Mouse (Mus musculus) megakaryocyte, embryonic 14.5 days (primary cell): ENCODE results near the gene Phc3. TPM values are rescaled to one million over a fixed set of nuclear protein-coding genes. Genes with fewer than 3 reads are reported as not detected.

Experiments used
- H3K27me3 ChIP-seq: replicated peaks from 2 replicates; pipeline ENCODE3; 2012; ENCODE audit warnings: inconsistent platforms
- H3K36me3 ChIP-seq: replicated peaks from 2 replicates; pipeline ENCODE3; 2012; ENCODE audit warnings: low read length, inconsistent platforms, mixed read lengths
- H3K4me1 ChIP-seq: 2 replicates; pipeline ENCODE4 v1.6.1; 2012; ENCODE audit warnings: inconsistent platforms
- H3K4me3 ChIP-seq: replicated peaks from 2 replicates; pipeline ENCODE3; 2012; ENCODE audit warnings: moderate library complexity, mild to moderate bottlenecking, inconsistent platforms
- H3K9me3 ChIP-seq: 2 replicates; pipeline ENCODE4 v1.6.1; 2012; ENCODE audit warnings: inconsistent platforms
- FLI1 ChIP-seq: IDR thresholded peaks from 2 replicates; pipeline ENCODE4 v1.6.1; 2012; ENCODE audit warnings: low read length, inconsistent platforms, mixed read lengths
- GATA1 ChIP-seq: IDR thresholded peaks from 3 replicates; pipeline ENCODE4 v1.6.1; 2012; ENCODE audit warnings: mixed read lengths, low read length, inconsistent platforms, borderline replicate concordance
- polyA plus RNA-seq: library from polyadenylated mRNA; stranded (reverse); fragments of >175 nt; gene quantifications from 2 replicates; pipeline ENCODE4 v1.2.3, GENCODE M21; 2012; ENCODE audit warnings: low replicate concordance; ENCODE audit not compliant: insufficient read depth

The Phc3 gene
- polyA plus RNA-seq, 1 experiment = 0.60 TPM

DNA sequence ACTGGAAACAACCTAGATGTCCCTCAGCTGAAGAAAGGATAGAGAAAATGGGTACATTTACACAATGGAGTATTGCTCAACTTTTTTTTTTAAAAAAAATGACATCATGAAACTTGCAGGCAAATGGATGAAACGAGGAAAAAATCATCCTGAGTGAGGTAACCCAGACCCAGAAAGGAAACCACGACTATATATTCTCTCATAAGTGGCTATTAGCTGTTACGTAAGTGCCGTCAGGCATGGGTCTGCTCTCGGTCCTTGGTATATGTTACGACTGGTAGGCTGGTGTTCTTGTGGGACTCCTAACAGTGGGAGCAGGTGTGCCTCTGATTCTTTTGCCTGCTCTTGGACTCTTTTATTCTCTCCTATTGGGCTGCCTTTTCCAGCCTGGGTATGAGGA lies 12.9 kb downstream of the Phc3 start:
- no peaks in the 10 kb centered on the region for H3K27me3 ChIP-seq
- no peaks in the 10 kb centered on the region for H3K9me3 ChIP-seq
- H3K36me3 ChIP-seq = peaks cover 88% of the 10 kb centered on the region
- TF ChIP-seq FLI1 = no peak
- TF ChIP-seq GATA1 = no peak
- H3K4me1 ChIP-seq = peaks cover 33% of the 10 kb centered on the region
- H3K4me3 ChIP-seq = no peak overlapping the region

DNA sequence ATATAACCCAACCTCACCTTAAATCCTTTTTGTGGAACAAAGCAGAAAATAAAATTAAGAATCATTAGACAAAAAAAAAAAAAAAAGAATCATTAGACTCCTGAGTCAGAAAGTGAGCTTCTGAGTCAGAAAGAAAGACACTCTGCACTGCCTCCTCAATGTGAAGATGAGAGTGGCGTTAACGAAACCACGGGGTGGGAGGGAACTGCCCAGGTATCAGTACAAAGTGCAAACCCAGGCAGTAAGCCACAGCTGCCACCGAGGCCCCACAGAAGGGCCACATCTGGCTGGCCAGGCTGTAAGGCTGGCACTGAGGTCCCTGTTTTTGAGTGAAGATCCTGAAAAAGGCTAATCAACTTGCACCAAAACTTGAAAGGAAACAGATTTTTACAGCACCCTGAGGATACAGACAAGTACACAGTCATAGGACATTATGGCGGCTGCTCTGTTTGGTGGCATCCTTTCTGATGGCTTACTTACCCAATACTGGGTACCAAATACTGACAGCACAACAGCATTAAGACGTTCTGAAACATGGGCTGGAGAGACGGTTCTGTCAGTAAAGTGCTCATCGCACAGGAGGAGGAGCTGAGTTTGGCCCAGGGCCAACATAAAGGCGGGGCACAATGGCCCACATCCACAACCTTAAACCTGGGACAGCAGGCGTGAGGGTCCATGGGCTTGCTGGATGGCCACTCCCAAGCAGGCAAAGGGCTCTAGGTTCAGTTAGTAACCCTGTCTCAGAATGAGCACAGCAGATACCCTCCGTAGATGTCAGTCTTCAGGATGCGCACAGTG lies 16.7 kb downstream of the Phc3 start:
- H3K9me3 ChIP-seq = no peaks in the 10 kb centered on the region
- peaks cover 17% of the 10 kb centered on the region for H3K4me1 ChIP-seq
- no peak for TF ChIP-seq GATA1
- no peak overlapping the region for H3K4me3 ChIP-seq
- peaks cover 84% of the 10 kb centered on the region for H3K36me3 ChIP-seq
- H3K27me3 ChIP-seq = no peaks in the 10 kb centered on the region

DNA sequence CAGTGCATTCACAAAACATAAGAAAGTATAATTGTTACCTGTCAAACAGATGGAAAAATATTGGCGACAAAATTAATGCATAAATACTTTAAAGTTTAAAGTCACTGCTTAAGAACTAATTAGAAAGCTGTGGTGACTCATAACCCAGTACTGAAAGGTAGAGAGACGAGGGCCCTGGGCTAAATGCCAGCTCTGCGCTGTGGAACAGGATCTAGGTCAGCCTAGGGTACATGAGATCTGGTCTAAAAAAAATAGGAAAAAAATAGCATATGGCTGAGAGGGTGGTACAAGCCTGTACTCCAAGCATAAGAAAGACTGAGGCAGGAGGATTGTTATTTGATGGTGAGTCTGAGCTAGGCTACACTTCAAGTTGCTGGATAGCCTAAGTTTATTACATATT lies 17.6 kb downstream of the Phc3 start:
- H3K4me3 ChIP-seq = no peak overlapping the region
- peaks cover 15% of the 10 kb centered on the region for H3K4me1 ChIP-seq
- H3K9me3 ChIP-seq = no peaks in the 10 kb centered on the region
- H3K27me3 ChIP-seq = no peaks in the 10 kb centered on the region
- H3K36me3 ChIP-seq = peaks cover 87% of the 10 kb centered on the region
- TF ChIP-seq FLI1 (no peak), GATA1 (no peak)

DNA sequence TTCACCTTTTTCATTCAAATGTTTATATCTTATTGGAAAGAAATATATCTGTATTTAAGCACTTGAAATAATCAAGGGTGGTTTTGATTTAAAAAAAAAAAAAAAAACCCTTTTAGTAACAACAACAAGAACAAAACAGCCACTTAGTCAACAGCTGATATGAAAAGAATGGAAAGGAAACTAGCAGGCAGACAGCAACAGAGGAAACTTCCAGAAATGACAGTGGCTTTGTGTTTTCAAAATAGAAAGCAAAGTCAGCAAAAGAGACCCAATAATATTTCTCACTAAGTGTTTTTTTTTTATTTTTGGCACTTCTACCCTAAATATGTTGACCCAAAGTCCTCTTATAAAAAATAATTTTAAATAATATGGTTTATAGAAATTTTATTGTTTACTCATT lies 34.8 kb downstream of the Phc3 start:
- Histone ChIP-seq H3K4me3 (no peak overlapping the region), H3K4me1 (peaks cover 24% of the 10 kb centered on the region), H3K36me3 (peaks cover 79% of the 10 kb centered on the region), H3K9me3 (no peaks in the 10 kb centered on the region), H3K27me3 (no peaks in the 10 kb centered on the region)
- TF ChIP-seq GATA1 = no peak
- TF ChIP-seq FLI1 = no peak

DNA sequence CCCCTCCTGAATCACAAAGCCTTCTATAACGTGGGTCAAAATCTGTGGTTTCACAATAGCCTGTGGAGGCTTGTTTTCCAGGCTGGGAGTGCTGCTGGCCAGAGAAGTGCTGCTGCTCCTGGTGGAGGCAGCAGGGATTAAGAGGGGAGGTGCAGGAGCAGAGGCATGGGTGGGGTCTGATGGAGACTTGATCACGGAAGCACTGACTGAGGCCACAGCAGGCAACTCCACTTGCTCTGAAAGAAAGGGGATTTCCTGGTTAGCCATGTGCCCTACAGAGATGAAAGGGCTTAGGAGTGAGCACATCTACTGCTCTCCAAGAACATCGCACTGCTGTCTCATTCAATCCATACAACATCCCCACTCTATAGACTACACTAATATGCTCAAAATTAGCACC lies 39.4 kb downstream of the Phc3 start:
- peaks cover 18% of the 10 kb centered on the region for H3K4me1 ChIP-seq
- H3K4me3 ChIP-seq = no peak overlapping the region

DNA sequence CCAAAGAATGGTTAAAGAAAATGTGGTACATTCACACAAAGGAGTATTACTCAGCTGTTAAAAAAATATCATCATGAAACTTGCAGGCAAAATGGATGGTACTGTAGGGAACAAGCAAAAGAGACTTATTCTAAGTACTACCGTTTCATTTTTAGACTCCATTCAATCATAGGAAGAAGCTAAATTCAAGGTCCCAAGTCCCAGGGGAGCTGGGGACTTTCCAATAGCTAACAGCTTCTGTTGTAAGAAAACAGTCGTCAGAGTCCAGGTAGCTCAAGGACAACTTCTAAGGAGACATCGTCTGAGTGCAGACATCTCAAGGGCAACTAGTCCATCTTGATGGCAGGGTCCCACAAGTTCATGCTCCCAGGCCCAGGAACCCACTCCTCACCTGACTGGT lies 41.6 kb downstream of the Phc3 start:
- peaks cover 4% of the 10 kb centered on the region; the same call in 1 of the 2 replicates for H3K4me1 ChIP-seq
- no peaks in the 10 kb centered on the region for H3K27me3 ChIP-seq
- no peak for TF ChIP-seq GATA1
- TF ChIP-seq FLI1 = no peak
- no peak overlapping the region for H3K4me3 ChIP-seq
- H3K9me3 ChIP-seq = no peaks in the 10 kb centered on the region
- peaks cover 75% of the 10 kb centered on the region for H3K36me3 ChIP-seq

More for the DNA sequence above, 39.4 kb downstream of the Phc3 start:
- Histone ChIP-seq H3K36me3 (peaks cover 66% of the 10 kb centered on the region), H3K27me3 (no peaks in the 10 kb centered on the region), H3K9me3 (no peaks in the 10 kb centered on the region)
- TF ChIP-seq FLI1 (no peak), GATA1 (no peak)

DNA sequence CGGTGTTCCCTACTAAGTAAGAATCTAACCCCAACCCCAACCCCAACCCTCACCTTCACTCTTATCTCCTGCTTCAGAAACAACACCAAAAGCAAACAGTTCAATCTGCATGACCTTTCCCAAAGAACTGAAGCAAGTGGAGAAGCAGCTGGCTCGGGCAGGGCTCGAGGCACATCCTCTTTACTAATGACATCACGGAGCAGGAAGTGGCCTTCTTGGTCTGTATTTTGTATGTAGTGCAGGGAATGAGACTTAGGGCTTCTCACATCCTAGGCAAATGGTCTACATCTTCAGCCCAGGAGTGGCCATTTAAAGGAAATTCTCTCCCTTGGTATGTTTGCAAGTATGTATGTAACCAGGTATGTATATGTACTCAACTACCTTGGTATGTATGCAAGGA lies 52.1 kb downstream of the Phc3 start:
- TF ChIP-seq GATA1 = no peak
- Histone ChIP-seq H3K4me1 (no peaks in the 10 kb centered on the region), H3K36me3 (peaks cover 92% of the 10 kb centered on the region), H3K9me3 (peaks cover 4% of the 10 kb centered on the region; the same call in 1 of the 2 replicates), H3K4me3 (no peak overlapping the region), H3K27me3 (no peaks in the 10 kb centered on the region)

DNA sequence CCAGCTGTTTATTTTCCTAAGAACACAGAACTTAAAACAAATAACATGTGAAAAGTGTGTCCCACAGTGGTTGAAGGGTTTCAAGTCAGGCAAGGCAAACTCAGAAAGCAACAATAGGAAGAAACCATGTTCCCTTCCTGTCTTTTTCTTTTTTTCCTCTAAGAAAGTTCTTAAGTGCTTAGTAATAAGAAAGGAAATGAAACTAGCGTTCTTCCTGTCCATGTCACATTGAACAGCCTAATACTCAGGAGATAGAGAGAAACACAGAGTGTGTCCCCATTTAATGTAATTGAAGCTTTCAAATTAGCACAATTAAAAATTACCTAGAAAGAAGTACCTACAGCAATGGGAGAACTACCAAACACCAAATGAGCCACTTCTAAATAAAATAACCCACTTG lies 64.6 kb downstream of the Phc3 start:
- Histone ChIP-seq H3K27me3 (no peaks in the 10 kb centered on the region), H3K36me3 (peaks cover 93% of the 10 kb centered on the region), H3K9me3 (no peaks in the 10 kb centered on the region), H3K4me3 (no peak overlapping the region), H3K4me1 (peaks cover 3% of the 10 kb centered on the region; the same call in 1 of the 2 replicates)
- TF ChIP-seq GATA1 = no peak
- no peak for TF ChIP-seq FLI1

DNA sequence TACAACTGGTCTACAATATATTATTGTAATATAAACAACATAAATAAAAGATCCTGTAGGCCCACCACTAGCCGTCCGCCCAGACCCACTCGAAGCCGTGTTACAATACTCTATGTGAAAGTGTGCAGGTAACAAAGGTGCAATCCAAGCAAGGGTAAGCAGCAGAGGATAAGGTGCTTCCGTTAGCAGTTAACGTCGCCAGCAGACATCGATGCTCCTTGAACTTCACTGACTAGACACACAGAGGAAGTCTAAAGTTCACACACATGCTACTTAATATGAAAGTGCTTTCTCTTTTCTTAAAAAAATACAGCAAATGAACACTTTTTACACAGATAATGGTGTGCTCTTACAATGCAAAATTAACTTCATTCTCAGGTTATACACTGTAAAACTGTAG lies 69.8 kb downstream of the Phc3 start:
- Histone ChIP-seq H3K9me3 (no peaks in the 10 kb centered on the region), H3K36me3 (peaks cover 81% of the 10 kb centered on the region)

DNA sequence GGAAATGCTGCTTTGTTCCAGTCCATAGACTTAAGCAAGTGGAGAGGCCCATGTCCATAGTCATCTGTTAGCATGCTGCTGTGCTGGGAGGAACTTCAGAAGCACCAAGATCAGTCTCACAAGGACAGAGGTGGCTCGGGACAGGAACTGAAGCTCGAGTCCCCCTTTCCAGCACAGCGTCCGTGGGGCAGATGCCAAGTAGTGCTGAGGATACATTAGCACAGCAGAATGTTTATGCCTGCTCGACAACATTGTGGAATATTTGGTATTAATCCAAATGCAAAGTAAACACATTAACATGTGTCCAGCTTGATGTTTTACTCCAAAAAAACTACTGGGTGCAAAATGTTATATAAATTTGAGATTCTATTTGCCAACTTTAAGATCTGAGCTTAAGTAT lies 72.5 kb downstream of the Phc3 start:
- Histone ChIP-seq H3K4me3 (no peak overlapping the region), H3K4me1 (peaks cover 6% of the 10 kb centered on the region), H3K27me3 (no peaks in the 10 kb centered on the region), H3K9me3 (no peaks in the 10 kb centered on the region), H3K36me3 (peaks cover 71% of the 10 kb centered on the region)
- TF ChIP-seq GATA1 (no peak), FLI1 (no peak)

More for the DNA sequence above, 69.8 kb downstream of the Phc3 start:
- TF ChIP-seq GATA1 (no peak), FLI1 (no peak)
- peaks cover 8% of the 10 kb centered on the region for H3K4me1 ChIP-seq
- H3K4me3 ChIP-seq = no peak overlapping the region
- H3K27me3 ChIP-seq = no peaks in the 10 kb centered on the region

DNA sequence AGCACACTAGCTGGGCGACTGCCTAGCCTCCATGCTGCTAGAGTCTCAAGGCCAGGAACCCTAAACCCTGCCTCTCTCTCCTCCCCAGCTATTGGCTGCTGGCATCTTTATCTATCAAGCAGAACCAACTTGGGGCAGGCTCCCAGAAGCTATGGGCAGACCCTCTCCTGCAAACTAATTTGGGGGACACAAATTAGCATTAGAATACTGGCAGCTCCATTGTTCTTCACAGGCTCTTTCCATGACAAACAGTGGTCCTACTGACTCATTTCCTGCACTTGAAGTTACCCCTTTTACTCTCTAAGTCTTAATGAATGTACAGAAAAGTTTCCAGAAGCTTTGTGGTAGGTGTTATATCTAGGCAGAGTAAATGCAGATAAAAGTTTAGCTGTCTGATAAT lies 80.2 kb downstream of the Phc3 start:
- no peaks in the 10 kb centered on the region for H3K9me3 ChIP-seq
- H3K36me3 ChIP-seq = peaks cover 14% of the 10 kb centered on the region
- TF ChIP-seq GATA1 = no peak
- no peak for TF ChIP-seq FLI1
- no peak overlapping the region for H3K4me3 ChIP-seq
- H3K4me1 ChIP-seq = no peaks in the 10 kb centered on the region
- H3K27me3 ChIP-seq = peaks cover 5% of the 10 kb centered on the region
